Mouse (Mus musculus) spleen, postnatal 4 days (tissue): ENCODE measurements around the gene Megf8.
A peak's percentile ranks its signal among the peaks of the same experiment; 100 is the strongest.
"Not testable (repeated sequence)": the region's sequence is repeated elsewhere in the genome, so short reads cannot be mapped to it uniquely, and the experiment has no call there.

Experiments
- DNase-seq, 2 experiments: peaks; one replicate each; pipeline ENCODE4 v3.0.0; 2022; ENCODE audit warnings: low spot score in 2 of 2

The Megf8 gene

GRCm38 (mm10) chr7:25296945-25297453 lies 20.0 kb upstream of the Megf8 start:
- peak; percentile 64 to 80 for DNase-seq

DNA sequence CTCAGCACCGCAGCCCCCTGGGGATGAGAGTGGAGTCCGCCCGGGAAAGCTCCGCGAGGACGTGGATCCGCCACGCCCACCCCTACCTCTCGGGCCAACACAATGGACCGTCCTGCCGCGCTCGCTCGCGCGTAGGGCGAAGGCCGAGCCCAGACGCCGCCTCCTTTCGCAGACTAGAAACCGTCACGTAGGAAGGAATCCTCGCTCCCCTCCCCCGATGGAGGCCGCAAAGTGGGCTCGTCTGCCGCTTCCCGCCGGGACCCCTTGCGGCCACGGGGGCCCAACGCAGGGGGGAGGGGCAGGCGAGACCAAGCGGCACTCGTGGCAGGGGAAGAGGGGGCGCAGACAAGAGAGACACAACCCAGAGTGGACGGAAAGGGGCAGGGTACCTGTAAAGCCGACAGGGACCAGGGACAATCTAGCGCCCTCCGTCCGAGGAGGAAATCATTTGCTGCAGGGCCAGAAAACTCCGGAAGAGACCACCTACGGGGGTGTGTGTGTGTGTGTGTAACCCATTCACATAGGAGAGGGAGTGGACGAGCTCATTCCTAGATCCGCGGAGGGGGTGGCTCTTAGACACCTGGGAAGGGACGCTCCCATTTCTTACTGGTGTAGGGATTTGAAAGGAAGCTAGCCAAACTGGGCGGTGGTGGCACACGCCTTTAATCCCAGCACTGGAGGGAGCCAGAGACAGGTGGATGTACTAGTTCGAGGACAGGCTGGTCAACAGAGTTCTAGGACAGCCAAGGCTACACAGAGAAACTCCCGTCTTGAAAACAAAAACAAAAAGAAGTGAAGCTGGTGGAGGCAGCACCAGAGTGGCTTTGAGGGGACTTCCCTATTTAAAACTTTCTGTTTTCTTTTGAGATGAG lies 19.3 kb upstream of the Megf8 start, which contains the start of gene Pafah1b3:
Gene Pafah1b3 (minus strand): TSS at position 533 of the 872 bp plus-strand sequence.
- DNase-seq, result peak; percentile 64 to 83

GRCm38 (mm10) chr7:25301063-25301462 lies 15.9 kb upstream of the Megf8 start, which contains the start of gene Prr19:
Prr19 (plus strand) TSS chr7:25301411.
- DNase-seq, result peak in 1 of 2 experiments; percentile 66

DNA sequence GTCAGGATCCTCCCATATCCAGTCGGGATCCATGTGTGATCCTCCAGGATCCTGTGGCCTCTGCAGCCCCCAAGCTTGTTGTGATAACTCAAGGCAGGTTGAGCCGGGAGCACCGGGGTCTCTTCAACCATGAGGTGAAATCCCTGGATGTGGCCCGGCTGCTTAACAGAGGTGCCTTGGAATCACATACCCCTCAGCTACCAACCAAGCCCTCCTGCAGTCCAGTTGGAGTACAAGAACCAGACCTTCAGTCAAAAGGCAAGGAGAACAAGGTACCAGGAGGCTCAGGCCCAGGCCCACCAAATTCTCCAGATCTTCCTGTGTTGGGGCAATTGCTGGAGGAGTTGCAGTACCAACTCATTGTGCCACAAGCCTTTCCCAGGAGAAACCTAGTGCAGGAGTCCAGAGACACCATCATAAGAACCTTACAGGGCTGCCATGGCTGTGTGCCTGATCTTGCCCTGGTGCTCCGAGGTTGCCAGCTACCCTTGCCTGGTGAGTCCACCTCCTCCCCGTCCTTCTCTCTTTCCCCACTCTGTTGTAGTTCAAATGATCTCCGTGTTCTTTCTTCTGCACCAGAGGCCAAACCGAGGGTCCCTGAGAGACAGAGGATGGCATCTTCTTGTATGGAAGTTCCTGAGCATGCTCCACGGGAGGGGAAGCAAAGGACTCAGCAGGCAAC lies 13.8 kb upstream of the Megf8 start:
- DNase-seq, result peak in 1 of 2 experiments; percentile 56

GRCm38 (mm10) chr7:25303685-25304006 lies 13.3 kb upstream of the Megf8 start:
- no peak for DNase-seq

GRCm38 (mm10) chr7:25305481-25305880 lies 11.5 kb upstream of the Megf8 start:
- DNase-seq, result no peak

- DNase-seq, result peak in 1 of 2 experiments; percentile 72
These were observed 10.9 kb upstream of the Megf8 start, which contains the start of gene Tmem145 for GRCm38 (mm10) chr7:25305956-25306613. Tmem145 (plus strand) TSS chr7:25306106.

DNA sequence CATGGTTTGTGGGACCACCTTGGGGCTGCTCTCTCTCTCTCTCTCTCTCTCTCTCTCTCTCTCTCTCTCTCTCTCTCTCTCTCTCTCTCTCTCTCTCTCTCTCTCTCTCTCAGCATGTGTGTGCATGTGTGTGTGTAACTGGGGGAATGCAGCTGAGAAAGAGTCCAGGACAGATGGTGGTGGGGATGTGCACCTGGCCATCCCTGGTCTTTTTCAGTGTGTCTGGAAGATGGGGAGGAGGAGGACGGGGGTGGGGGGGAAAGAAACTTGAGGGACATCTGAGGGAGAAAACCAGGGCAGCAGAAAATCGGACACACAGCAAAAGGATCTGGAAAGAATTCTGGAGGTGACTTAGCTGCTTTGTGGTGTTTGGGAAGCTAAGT lies 10.4 kb upstream of the Megf8 start:
- DNase-seq, result no peak

GRCm38 (mm10) chr7:25308702-25309318 lies 8.2 kb upstream of the Megf8 start:
- DNase-seq, result peak in 1 of 2 experiments; percentile 58

GRCm38 (mm10) chr7:25309425-25309824 lies 7.5 kb upstream of the Megf8 start:
- DNase-seq, result no peak

GRCm38 (mm10) chr7:25311193-25311592 lies 5.8 kb upstream of the Megf8 start:
- DNase-seq, result peak in 1 of 2 experiments; percentile 52

GRCm38 (mm10) chr7:25313325-25313724 lies 3.6 kb upstream of the Megf8 start:
- no peak for DNase-seq

DNA sequence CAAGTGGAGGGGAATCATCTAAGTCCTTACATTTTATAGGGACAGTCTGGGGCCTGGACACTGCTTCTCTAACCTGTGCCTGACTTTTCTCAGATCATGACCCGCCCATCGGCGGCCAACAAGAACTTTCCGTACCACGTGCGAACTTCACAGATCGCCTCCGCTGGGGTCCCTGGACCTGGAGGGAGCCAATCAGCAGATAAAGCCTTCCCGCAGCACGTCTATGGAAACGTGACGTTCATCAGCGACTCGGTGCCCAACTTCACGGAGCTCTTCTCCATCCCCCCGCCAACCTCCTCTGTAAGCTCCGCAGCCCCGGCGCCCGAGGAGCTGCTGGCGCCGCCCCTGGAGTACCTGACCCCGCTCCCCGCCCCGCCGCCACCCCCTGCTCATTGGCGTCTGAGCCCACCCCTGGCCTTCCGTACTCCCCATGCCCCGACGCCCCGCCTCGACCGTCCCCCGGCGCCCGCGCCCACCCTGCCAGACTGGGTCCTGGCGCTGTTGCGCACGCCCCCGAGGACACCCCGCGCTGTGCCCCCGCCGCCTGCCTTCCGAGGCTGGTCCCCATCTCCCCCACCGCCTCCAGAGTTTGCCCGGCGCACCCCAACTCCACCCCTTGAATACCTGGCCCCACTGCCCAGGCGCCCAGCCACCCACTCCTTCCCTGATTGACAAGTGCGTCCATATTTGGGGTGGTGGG lies 2.2 kb upstream of the Megf8 start:
- DNase-seq, result no peak

DNA sequence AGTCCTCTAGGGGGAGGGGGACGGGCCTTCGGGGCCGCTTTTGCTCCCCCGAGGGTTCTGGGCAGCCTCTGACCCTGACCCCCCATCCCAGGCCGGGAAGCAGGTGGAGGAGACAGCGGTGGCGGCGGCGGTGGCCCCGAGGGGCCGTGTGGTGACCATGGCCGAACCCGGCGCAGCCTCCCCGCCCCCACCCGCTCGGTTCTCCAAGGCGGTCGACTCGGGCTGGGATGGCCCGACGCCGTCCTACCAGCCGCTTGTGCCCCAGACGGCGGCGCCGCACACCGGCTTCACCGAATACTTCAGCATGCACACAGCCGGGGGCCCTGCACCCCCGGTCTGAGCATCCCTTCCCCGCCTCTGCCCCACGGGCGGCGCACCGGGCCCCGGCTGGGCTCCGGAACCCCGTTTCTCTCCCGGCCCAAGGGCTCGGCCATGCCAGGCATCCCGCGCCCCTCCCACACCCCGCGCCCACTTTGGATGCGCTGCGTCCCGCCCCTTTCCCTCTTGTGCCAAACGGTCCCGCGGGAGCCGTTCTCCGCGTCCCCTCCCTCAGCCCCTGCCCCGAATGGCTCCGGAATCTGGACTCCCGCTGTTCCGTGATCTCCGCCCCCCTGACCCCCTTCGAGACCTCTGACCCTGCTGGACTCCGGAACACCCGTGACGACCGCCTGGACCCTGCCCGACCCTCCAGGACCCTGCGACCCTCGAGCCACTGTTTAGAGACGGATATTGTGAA lies 1.5 kb upstream of the Megf8 start:
- peak; percentile 14 to 68 for DNase-seq

GRCm38 (mm10) chr7:25317446-25317999 lies 559 bp downstream of the Megf8 start:
- no peak for DNase-seq

GRCm38 (mm10) chr7:25322058-25322484 lies 5.1 kb downstream of the Megf8 start:
- no peak for DNase-seq

DNA sequence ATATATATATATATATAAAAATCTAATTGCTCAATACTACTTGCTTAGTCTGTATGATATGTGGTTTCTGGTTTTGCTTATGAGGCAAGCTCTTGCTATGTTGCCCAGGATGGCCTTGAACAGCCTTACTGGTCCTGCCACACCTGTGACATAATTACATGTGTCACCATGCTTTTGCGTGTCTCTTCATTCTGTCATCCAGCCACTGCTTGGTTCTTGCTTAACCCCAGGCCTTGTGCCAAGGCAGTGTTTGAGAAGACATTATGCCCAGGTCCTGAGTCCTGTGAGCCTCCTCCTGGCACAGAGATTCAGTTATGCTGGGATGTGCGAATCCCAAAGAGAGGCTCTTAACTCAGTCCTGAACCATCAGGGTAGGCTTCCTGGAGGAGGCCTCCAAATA lies 6.3 kb downstream of the Megf8 start:
- no peak for DNase-seq

GRCm38 (mm10) chr7:25325431-25325830 lies 8.5 kb downstream of the Megf8 start:
- DNase-seq, result not testable (repeated sequence)

GRCm38 (mm10) chr7:25326233-25326632 lies 9.3 kb downstream of the Megf8 start:
- no peak for DNase-seq
